Mouse (Mus musculus) right cerebral cortex, adult 2 months (tissue): ENCODE measurements at regions not wholly inside any gene's neighbourhood (a gene's known extent, or its start where the extent isn't known, plus 50 kb on each side); places are given as distances from the start of the nearest gene placed in this dataset.

ENCODE experiments used
- DNase-seq, 2 experiments: peaks; one replicate each; pipeline ENCODE4 v3.0.0; 2021 to 2022; ENCODE audit warnings: low spot score in 2 of 2

DNA sequence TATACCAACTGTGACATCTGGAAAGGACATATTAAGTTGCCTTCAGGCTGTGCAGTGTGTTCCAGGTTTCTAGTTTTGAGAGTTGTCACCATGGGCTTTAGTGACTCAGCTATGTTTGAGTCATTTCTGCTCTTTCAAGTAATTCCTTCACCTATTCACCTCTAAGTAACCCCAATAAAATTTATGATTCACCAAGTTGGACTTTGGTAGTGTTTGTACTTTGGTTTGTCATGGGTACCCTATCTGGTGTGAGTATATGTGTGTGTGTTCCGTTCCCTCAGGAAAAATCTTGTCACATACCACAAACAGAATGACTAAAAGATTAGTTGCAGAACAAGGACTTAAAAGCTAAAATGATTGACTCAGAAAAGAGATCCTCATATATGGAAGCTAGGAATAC, 76.8 kb upstream of the Crbn start:
- DNase-seq = no peak

DNA sequence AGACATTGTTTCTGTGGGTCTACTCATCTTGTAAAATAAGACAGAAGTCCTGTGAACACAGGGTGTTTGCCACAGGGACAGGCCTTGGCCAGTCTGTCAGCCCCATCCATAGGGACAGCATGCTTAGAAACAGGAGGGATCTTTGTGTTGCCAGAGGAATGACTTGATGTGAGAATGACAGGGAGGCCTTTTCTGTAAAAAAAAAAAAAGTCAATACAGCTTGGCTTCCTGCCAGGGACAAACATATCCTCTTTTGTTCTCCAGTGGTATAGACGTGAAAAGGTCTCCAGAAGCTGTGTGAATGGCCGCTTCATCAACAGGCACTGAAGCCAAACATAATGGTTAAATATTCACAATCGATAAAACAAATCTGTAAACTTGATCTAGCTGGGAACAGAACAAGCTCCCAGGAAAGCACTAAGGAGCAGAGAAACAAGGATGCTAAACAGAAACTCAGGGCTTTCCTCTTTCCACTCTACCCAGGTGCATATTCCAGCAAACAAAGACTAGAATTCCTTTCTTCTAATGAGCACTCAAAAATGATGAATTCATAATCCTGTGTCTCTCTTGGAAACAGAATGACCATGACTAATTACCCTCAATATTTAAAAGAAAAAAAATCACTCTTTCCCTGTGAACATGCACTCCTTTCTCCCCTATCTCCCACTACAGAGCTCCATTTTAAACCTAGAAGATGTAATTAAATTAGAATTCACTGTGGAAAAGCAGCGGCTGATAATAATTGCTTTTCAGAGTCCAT, 92.2 kb upstream of the Crbn start:
- DNase-seq = no peak

DNA sequence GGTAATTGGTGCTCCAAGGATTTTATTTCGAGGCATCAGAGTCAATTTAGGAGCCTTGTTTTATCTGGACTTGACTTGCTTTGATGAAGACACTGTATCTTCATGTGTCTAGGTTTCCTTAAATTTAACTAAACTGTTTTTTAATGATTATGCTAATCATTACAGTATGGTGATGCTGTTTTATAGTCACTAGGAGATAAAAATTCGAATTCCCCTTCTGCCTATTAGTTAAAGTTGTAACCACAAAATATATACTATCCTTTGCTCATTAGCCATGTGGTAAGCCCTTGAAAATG, 92.7 kb upstream of the Crbn start:
- no peak for DNase-seq

DNA sequence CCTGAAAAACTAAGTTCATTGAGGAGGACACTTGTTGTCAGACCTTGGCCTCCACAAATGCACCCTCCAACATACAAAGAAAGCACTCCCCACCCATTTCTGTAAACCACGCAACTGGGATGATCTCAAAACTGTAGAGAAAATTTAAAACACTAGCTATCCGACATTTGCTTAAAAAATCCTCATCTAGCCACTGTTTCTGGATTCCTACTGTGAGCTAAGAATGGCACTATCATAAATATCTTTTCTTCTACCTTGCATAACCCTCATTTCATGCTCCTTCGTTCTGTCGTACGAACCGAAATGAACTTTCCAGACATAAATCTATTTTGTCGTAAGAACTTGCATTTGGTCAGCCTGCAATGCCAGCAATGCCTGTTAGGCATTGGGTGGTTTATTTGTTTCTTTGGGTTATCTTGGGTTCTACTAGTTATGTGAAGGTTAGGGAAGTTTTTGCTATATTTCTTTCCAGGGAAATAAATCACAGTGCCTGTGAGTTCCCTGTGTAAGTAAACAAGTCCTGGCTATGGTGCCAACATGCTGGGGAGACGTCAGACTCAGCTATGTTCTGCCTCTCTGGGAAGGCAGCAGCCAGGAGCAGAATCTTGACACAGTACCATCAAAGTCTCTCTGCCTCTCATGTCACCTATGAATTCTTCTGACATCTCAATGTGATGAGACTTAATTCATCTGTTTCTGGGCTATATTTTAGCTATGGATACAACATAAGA, 104.2 kb upstream of the Crbn start:
- DNase-seq = no peak

DNA sequence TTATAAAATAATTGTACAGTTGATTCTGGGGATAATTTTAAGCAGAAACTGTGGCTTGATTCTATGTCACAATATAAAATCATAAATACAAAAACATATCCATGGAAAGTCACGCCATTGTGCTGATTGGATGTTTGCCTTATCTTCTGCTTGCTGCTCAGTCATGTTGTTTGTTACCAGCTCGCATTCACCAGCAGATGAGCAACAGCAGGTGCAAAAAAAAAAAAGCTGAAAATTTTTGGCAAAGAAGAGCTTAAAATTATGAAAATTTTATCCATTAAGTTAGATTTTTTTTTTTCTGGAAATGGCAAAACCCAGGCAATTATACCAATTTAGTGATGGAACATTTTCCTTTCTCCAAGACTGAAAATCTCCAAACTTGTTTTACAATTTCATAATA, 115.2 kb upstream of the Crbn start:
- DNase-seq = no peak

DNA sequence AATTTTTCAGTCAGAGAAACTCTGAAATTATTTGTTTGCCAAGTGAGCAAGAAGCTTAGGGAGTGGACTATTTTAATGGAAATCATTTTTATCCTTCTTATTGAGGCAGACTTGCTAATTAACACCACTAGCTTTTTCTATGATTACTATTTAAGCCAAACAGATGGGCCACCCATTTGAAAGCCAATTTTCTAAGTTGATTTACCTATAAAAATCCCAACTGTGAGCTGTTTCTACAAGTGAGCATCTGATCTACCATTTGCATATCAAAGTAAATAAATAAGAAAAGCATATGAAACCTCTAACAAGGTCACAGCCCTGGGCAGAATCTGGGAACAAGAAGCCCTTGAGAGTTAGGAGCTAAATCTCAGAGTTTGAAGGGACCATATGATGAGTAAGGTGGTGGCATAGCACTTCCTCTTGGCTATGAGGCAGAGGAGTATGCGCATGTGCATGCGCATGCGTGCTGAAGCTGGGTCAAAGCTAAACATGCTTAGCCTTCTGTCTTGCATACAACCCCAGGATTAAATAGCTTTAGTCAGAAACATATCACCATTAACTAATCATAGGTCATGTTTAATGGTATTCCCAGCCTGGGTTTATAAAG, 116.9 kb upstream of the Crbn start:
- DNase-seq = no peak

DNA sequence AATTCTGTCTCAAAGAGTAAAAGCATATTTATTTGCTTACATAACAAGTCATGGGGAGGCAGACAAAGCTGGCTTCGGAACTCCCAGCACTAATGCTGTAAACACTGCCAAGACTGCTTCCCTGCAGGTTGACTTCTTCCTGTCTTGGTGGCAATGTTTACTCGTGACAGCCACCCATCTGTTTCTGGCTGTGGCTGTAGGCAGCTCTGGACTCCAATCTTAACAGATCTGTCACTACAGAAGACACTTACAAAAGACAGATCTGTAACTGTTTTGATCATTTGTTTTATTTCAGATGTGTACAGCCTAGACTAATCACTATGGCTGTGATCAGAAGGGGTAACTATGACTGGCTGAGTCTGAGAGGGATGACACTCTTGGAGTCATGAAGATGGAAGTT, 121.1 kb upstream of the Crbn start:
- no peak for DNase-seq

DNA sequence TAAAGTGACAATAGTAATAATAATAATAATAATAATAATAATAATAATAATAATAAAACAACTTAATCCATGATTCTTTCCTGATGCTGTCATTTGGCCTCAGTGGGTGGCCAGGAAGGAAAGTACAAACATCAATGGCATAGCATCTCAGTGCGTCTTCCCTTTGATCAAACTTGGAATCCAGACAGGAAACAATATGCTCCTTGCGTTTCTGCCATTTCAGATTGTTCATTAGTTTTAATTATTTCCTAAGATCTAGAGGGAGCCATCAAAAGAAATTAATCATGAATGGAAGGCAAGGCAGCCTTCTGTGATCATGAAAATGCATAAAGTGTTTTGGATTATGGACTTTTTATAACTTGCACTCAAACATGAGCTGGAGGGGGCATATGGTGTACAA, 125.6 kb upstream of the Crbn start:
- no peak for DNase-seq

DNA sequence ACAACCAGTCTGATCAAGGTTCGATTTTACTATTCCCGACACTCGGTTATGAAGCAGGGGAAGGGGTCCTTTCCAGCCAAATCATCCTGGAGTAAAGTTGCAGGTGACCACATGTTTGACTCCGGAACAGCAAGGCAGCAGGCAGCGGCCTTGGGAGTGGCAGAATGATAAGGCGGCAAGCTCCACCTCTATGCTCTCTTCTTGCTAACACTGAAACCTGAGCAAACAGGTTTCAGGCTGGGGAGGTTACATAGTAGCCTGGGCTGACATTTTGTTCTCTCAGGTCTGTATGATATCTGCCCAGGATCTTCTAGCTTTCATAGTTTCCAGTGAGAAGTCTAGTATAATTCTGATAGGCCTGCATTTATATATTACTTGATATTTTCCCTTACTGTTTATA, 133.7 kb upstream of the Crbn start:
- DNase-seq = no peak

DNA sequence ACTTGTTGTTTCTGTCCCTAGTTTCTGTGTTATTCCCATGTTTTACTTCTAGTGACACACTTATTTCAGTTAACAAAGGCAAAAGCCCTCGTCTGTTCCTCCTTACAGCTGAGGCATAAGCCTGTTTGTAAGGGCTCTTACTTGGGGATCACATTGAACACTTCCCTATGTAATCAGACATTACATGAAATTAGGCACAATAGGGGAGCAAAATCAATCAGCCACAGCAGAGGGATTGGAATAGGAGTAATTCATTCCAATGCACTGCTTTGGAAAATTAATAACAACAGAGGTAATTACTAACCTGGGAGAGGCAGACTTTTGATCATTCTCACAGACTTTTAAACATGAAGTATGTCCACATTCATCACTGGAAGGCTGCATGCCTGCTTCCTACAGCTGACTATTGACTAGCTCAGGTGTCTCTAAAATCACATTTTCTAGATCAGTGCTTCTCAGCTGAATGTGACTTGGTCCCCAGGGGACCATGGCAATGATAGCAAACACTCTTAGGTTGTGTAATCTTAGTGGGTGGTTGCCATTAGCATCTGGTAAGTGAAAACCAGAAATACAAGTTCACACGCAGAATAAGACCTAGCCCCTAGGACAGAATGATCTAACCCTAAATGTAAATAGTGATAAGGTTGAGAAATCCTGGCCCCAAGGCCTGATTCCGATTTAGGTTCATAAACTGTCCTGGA, 146.5 kb upstream of the Crbn start:
- DNase-seq = no peak

DNA sequence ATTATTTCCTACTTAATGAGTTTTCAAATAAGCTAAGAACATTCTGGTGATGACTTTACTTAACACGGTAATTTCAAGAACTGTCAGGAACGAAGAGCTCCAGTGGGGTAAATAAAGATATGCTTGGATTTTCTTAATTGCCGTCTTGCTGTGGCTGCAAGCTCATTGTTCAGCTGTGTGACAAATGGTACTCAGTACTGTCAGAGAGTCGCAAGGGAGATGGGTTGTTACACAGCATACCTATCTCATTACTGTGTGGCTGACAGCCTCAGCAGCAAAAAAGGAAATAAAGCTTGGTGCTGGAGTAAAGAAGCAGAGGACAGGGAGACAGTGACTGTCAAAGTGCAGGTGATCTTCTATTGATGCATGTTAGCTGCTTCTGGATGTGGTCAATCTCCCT, 151.0 kb upstream of the Crbn start:
- DNase-seq = no peak

DNA sequence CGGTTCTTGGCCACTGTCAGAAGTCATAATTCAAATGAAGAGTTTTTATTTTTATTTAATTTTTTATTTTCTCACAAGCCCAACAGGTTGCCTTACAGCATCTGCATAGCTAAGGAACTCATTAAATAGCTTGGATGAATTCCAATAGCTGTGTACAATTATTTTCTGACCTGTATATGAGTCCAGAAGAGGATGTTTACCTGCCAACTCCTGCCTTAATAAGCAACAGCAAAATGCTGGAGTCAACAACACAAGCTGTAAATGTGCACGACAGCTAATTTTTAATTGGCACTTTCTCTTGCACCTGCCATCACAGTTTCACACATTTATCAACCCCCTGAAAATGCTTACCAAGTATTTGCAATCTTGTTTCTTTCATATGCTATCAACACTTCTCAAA, 161.4 kb upstream of the Crbn start:
- DNase-seq = no peak

DNA sequence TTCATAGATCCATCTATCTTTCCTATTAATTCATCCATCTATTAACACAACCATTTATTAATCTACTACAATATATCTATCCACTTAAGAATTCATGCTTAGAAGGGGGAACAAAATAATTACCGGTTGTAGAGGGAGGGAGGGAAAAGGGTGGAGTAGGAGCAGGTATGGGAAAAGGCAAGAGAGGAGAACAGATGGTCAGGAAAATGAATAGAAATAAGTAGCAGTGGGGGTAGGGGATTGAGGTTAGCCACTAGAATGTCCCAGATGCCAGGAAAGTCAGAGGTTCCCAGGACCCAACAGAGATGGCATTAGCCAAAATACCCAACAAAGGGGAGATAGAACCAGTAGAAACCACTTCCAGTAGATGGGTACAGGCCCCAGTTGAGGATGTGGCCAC, 164.5 kb upstream of the Crbn start:
- no peak for DNase-seq

DNA sequence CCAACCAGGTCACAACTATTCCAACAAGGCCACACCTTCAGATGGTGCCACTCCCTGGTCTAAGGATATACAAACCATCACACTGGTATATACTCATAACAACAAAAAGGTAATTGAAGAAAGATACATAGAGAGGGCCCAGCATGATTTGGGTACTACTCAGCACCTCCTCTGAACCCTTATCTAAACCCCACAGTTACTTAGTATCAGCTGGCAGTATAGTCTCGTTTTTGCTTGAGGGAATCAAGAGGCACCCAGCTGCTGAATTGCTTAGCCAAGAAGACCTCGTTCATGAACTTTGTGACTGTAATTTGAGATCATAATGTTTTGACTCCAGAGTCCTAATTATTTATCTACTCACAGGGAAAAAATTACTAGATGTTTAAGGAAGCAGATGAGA, 175.6 kb upstream of the Crbn start:
- DNase-seq = no peak

DNA sequence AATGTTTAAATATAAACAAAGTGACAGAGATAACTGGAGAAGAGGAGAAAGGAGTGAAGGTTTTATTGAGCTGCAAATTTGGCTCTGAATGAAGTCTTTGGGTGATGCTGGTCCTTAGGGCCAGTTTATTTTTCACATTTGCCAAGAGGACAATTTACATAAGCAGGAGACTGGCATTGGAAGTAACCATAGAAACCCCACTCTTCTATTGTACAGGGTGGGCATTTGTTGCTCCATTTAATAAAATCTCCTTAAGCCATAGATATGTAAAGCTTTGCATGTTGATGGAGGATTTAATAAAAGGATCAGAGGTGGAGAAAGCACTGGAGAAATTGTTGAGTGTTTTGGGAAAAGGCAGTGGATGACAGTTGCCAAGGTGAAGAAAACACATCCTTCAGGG, 178.8 kb upstream of the Crbn start:
- DNase-seq = no peak

DNA sequence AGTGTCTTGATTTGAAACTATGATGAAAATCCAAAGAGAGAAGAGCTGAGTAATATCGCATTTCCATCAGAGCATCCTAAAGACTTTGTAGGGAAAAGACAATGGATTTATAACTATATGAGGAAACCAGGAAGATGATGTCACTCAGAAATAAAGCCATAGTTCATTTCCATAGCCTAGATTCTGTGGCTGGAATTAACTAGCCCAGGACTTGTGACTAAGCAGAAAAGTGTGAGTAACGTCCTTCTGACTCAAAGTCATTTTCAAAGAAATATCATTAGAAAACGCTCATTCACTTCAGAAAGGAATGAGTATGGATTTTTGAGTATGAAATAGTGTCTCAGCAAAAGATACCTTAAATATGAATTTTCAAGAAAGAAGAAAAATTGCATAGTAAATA, 179.9 kb upstream of the Crbn start:
- DNase-seq = no peak

DNA sequence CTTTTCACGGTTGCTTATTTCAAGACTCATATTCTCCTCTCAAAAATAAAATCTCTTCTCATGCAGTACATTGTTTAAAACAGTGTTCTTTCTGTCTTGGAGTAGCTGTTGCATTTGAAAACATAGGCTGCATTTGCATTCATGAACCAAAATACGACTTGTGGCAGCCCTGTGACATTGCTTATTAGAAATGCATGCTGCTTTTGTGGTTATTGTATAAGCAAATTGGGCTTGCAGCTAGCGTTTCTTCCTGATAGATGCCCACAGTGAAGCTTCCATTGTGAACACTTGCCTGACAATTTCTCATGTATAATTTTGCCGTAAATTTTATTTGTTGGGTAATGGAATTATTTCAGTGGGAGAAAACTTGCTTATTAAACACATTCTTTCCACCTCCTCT, 180.3 kb upstream of the Crbn start:
- DNase-seq = no peak

DNA sequence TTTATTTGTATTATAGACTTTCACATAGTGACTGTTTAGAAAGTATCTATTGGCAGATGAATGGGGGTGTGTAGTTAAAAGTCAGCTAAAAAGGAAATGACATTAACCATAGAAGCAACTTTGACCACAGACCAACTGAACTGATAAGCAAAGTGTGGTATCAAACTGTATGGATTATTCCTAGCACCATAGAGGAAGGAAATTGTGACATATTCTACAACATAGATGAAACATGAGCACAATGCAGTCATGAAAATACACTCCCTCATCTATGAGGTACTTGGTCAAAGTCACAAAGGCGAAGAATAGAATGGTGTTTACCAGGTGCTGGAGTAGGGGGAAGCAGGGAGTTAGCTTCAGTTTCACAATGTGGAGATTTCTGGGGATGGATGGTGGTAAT, 181.4 kb upstream of the Crbn start:
- no peak for DNase-seq

DNA sequence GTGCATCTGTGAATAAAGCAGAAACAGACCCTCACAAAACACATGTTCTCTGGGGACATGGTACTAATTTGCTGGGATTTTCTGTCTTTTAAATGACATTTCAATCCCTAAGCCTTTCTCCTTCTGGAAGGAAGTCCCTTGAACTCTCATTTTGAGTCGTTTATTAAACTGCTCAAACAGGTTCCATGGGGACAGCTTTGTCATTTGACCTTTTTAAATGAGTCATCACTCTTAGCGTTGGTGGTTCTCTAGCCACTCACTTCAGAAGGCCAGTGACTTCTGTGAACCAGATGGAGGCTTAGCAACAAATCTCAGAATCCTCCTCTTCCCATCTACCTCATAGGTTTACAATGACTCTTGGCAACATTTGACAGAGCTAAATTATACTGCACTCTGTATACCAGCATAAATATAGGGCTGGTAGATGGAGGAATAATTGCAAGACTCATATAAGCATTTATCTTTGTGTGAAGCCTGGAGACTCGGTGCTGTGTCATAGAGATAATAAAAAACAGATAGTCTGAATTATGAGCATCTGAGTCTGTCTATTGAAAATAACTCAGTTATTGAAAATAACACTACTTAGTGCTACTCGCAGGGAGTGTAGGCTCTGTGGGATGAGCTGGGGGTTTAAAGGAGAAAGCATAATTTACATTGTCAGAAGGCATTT, 185.4 kb upstream of the Crbn start:
- no peak for DNase-seq

DNA sequence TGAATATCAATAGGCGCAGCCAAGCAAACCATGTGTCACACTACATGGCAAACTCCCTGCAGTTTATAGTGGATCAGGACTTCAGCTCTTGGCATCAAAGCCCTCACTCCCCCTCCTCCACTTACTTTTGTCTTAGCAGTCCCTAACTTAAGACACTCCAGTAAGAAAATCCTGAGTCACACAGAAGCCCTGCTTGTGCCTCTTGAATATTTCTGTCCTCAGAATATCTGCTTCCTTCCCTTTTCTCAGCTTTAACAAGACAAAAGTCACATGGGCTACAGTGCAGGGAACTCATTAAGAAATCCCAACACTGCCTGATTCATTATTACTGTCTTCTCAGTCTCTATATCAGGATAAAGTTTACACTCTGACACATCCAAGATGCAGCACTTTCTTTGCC, 191.7 kb upstream of the Crbn start:
- peak in 1 of 2 experiments; percentile 5 for DNase-seq

DNA sequence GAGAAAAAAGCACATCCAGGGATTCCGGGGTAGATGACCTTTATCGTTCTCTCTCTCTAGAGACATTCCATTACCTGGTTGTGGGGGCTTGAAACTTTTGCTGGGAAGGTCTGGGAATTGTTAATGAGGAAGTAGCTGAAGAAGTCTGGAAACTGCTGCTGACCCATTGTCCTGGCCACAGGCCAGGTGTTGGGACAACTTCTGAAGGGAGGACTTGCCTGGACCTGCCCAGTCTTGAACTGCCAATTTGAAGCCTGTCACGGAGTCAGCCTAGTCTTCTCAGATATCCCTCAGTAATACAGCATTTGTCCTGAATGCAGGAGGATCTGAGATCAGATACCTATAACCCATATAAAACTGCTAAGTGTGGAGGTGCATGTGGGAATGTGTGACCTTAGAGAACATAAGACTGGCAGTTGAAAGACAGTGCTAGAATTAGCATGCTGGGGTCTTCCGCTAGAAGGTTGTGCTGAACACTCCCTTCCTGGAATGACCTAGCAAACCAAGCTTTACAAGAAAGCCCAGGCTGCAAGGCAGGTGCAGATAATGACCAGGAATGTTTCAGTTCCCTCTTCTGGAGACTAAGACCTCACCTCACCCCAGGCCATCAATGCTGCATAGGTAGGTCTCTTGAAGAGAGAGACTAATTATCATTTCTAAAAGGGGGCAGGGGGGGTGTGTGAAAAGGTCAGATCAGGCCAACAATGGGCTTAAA, 204.7 kb upstream of the Crbn start:
- no peak for DNase-seq

DNA sequence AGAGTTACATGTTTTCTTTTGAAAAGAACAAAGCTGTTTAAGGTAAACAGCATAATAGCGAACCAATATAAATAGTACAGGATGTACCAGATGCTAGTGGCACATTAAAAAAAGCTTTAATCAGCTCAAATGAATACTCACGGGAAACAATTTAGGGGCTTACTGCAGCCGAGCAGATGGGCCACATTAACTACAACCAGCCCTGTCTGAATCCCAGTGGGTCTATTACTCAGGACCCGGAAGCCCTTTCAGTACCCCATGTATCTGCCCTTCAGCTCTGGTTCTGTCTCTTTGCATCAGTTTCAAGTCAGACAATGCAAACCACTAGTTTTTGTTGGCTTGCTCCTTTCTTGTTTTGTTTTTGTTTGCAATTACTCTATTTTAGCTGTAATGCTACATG, 210.9 kb upstream of the Crbn start:
- no peak for DNase-seq
